Mouse (Mus musculus): Measurements from ENCODE around the gene Gm17606. TPM values are rescaled to one million over a fixed set of nuclear protein-coding genes. Genes with fewer than 3 reads are reported as not detected.

Gm17606 gene
- polyA plus RNA-seq (2015; fragmentation: Nextera tagmentation; extraction: Ambion mirVana) = not detected in 2 replicates

- Histone ChIP-seq H3K9ac (ENCODE audit: low read length) (peak within 1 kb of the TSS; percentile 88), H3K4me2 (ENCODE audit: low read depth, low read length) (peak within 1 kb of the TSS; percentile 99), H3K4me3 (ENCODE audit: low read length) (peak within 1 kb of the TSS; percentile 80), H3K27me3 (ENCODE audit: control insufficient read depth, insufficient read depth, low read length) (0 out of 2 replicates have a peak, but pooled peaks cover 2% of the 10 kb centered on the region), H3K9me3 (replicated peaks; ENCODE audit: control insufficient read depth, low read length) (no peaks in the 10 kb centered on the region), H3K36me3 (ENCODE audit: control insufficient read depth, insufficient read depth) (peaks cover 35% of the 10 kb centered on the region), H3K27ac (ENCODE audit: low read length) (peak within 1 kb of the TSS; percentile 68), H3K4me1 (ENCODE audit: control insufficient read depth, insufficient read depth, low read length) (peaks cover 3% of the 10 kb centered on the region)
- WGBS = 0% methylated on average over 27 of the region's 28 CpGs
- ATAC-seq (replicated peaks; ENCODE audit: extremely low read depth, insufficient read depth, low FRiP score) = no peak
Measured at GRCm38 (mm10) chr14:54640946-54641304, at the start of gene Gm17606. Gene Gm17606 (plus strand): TSS chr14:54640952.

- Histone ChIP-seq H3K27me3 (ENCODE audit: control insufficient read depth, insufficient read depth, low read length) (no peaks in the 10 kb centered on the region), H3K4me2 (ENCODE audit: low read depth, low read length) (no peak overlapping the region), H3K36me3 (ENCODE audit: control insufficient read depth, insufficient read depth) (0 out of 2 replicates have a peak, but pooled peaks cover 3% of the 10 kb centered on the region), H3K9ac (ENCODE audit: low read length) (no peak overlapping the region), H3K4me3 (ENCODE audit: low read length) (no peak overlapping the region), H3K27ac (ENCODE audit: low read length) (no peak overlapping the region), H3K4me1 (ENCODE audit: control insufficient read depth, insufficient read depth, low read length) (peaks cover 32% of the 10 kb centered on the region), H3K9me3 (replicated peaks; ENCODE audit: control insufficient read depth, low read length) (no peaks in the 10 kb centered on the region)
- 88% methylated on average over 16 of the region's 16 CpGs for WGBS
- no peak for ATAC-seq (replicated peaks; ENCODE audit: extremely low read depth, insufficient read depth, low FRiP score)
Measured at GRCm38 (mm10) chr14:54591056-54591455, 49.7 kb upstream of the Gm17606 start.

GRCm38 (mm10) chr14:54592319-54592934 is 48.3 kb upstream of the Gm17606 start:
- Histone ChIP-seq H3K4me2 (ENCODE audit: low read depth, low read length) (peak overlapping the region; percentile 27; the same call in 1 of the 2 replicates), H3K36me3 (ENCODE audit: control insufficient read depth, insufficient read depth) (0 out of 2 replicates have a peak, but pooled peaks cover 3% of the 10 kb centered on the region), H3K9me3 (replicated peaks; ENCODE audit: control insufficient read depth, low read length) (no peaks in the 10 kb centered on the region), H3K27ac (ENCODE audit: low read length) (peak overlapping the region; percentile 92), H3K4me3 (ENCODE audit: low read length) (no peak overlapping the region), H3K9ac (ENCODE audit: low read length) (peak overlapping the region; percentile 64), H3K4me1 (ENCODE audit: control insufficient read depth, insufficient read depth, low read length) (peaks cover 32% of the 10 kb centered on the region), H3K27me3 (ENCODE audit: control insufficient read depth, insufficient read depth, low read length) (no peaks in the 10 kb centered on the region)
- 30% methylated on average over 10 of the region's 10 CpGs for WGBS
- peak; percentile 87 for ATAC-seq (replicated peaks; ENCODE audit: extremely low read depth, insufficient read depth, low FRiP score)

- H3K9ac ChIP-seq (ENCODE audit: low read length) = no peak overlapping the region
- no peak overlapping the region for H3K27ac ChIP-seq (ENCODE audit: low read length)
- H3K27me3 ChIP-seq (ENCODE audit: control insufficient read depth, insufficient read depth, low read length) = no peaks in the 10 kb centered on the region
- WGBS = 93% methylated on average over 3 of the region's 3 CpGs
- no peak overlapping the region for H3K4me2 ChIP-seq (ENCODE audit: low read depth, low read length)
- ATAC-seq (replicated peaks; ENCODE audit: extremely low read depth, insufficient read depth, low FRiP score) = no peak
- no peak overlapping the region for H3K4me3 ChIP-seq (ENCODE audit: low read length)
- H3K9me3 ChIP-seq (replicated peaks; ENCODE audit: control insufficient read depth, low read length) = no peaks in the 10 kb centered on the region
- peaks cover 23% of the 10 kb centered on the region for H3K4me1 ChIP-seq (ENCODE audit: control insufficient read depth, insufficient read depth, low read length)
- 0 out of 2 replicates have a peak, but pooled peaks cover 3% of the 10 kb centered on the region for H3K36me3 ChIP-seq (ENCODE audit: control insufficient read depth, insufficient read depth)
Measured at GRCm38 (mm10) chr14:54594055-54594454, 46.7 kb upstream of the Gm17606 start.

- Histone ChIP-seq H3K4me3 (ENCODE audit: low read length) (peak overlapping the region; percentile 20), H3K27ac (ENCODE audit: low read length) (peak overlapping the region; percentile 37), H3K4me2 (ENCODE audit: low read depth, low read length) (peak overlapping the region; percentile 60), H3K27me3 (ENCODE audit: control insufficient read depth, insufficient read depth, low read length) (no peaks in the 10 kb centered on the region), H3K9ac (ENCODE audit: low read length) (peak overlapping the region; percentile 61), H3K36me3 (ENCODE audit: control insufficient read depth, insufficient read depth) (0 out of 2 replicates have a peak, but pooled peaks cover 3% of the 10 kb centered on the region), H3K9me3 (replicated peaks; ENCODE audit: control insufficient read depth, low read length) (no peaks in the 10 kb centered on the region), H3K4me1 (ENCODE audit: control insufficient read depth, insufficient read depth, low read length) (peaks cover 23% of the 10 kb centered on the region)
- 52% methylated on average over 28 of the region's 28 CpGs for WGBS
- ATAC-seq (replicated peaks; ENCODE audit: extremely low read depth, insufficient read depth, low FRiP score) = no peak
Measured at GRCm38 (mm10) chr14:54594631-54595414, 45.9 kb upstream of the Gm17606 start.

- no peak for ATAC-seq (replicated peaks; ENCODE audit: extremely low read depth, insufficient read depth, low FRiP score)
- 78% methylated on average over 7 of the region's 7 CpGs for WGBS
- Histone ChIP-seq H3K4me2 (ENCODE audit: low read depth, low read length) (no peak overlapping the region), H3K27ac (ENCODE audit: low read length) (no peak overlapping the region), H3K4me3 (ENCODE audit: low read length) (no peak overlapping the region), H3K9me3 (replicated peaks; ENCODE audit: control insufficient read depth, low read length) (no peaks in the 10 kb centered on the region), H3K9ac (ENCODE audit: low read length) (no peak overlapping the region), H3K4me1 (ENCODE audit: control insufficient read depth, insufficient read depth, low read length) (peaks cover 21% of the 10 kb centered on the region), H3K36me3 (ENCODE audit: control insufficient read depth, insufficient read depth) (0 out of 2 replicates have a peak, but pooled peaks cover 3% of the 10 kb centered on the region), H3K27me3 (ENCODE audit: control insufficient read depth, insufficient read depth, low read length) (no peaks in the 10 kb centered on the region)
Measured at GRCm38 (mm10) chr14:54597084-54597483, 43.7 kb upstream of the Gm17606 start.

GRCm38 (mm10) chr14:54601601-54602000 is 39.2 kb upstream of the Gm17606 start:
- H3K4me3 ChIP-seq (ENCODE audit: low read length) = no peak overlapping the region
- peaks cover 6% of the 10 kb centered on the region for H3K4me1 ChIP-seq (ENCODE audit: control insufficient read depth, insufficient read depth, low read length)
- H3K27me3 ChIP-seq (ENCODE audit: control insufficient read depth, insufficient read depth, low read length) = no peaks in the 10 kb centered on the region
- no peaks in the 10 kb centered on the region for H3K36me3 ChIP-seq (ENCODE audit: control insufficient read depth, insufficient read depth)
- whole genome bisulfite sequencing = 63% methylated on average over 2 of the region's 2 CpGs
- H3K4me2 ChIP-seq (ENCODE audit: low read depth, low read length) = no peak overlapping the region
- H3K9me3 ChIP-seq (replicated peaks; ENCODE audit: control insufficient read depth, low read length) = no peaks in the 10 kb centered on the region
- no peak for ATAC-seq (replicated peaks; ENCODE audit: extremely low read depth, insufficient read depth, low FRiP score)
- no peak overlapping the region for H3K9ac ChIP-seq (ENCODE audit: low read length)
- no peak overlapping the region for H3K27ac ChIP-seq (ENCODE audit: low read length)

GRCm38 (mm10) chr14:54602613-54603012 is 38.1 kb upstream of the Gm17606 start:
- Histone ChIP-seq H3K36me3 (ENCODE audit: control insufficient read depth, insufficient read depth) (no peaks in the 10 kb centered on the region), H3K27me3 (ENCODE audit: control insufficient read depth, insufficient read depth, low read length) (no peaks in the 10 kb centered on the region), H3K9me3 (replicated peaks; ENCODE audit: control insufficient read depth, low read length) (no peaks in the 10 kb centered on the region), H3K27ac (ENCODE audit: low read length) (peak overlapping the region; percentile 95), H3K9ac (ENCODE audit: low read length) (peak overlapping the region; percentile 84), H3K4me3 (ENCODE audit: low read length) (peak overlapping the region; percentile 73), H3K4me1 (ENCODE audit: control insufficient read depth, insufficient read depth, low read length) (peaks cover 6% of the 10 kb centered on the region), H3K4me2 (ENCODE audit: low read depth, low read length) (peak overlapping the region; percentile 63)
- WGBS = 44% methylated on average over 4 of the region's 4 CpGs
- ATAC-seq (replicated peaks; ENCODE audit: extremely low read depth, insufficient read depth, low FRiP score) = no peak

Measured in heart, embryonic 16.5 days (tissue).